Mouse (Mus musculus): Measurements from ENCODE around the gene Ptch1. TPM values are rescaled to one million over a fixed set of nuclear protein-coding genes. Genes with fewer than 3 reads are reported as not detected.

The Ptch1 gene
- polyA plus RNA-seq, 1 experiment, result 2.7 TPM

- H3K36me3 ChIP-seq (replicated peaks; ENCODE audit: low read length), result peaks cover 92% of the 10 kb centered on the region
- TF ChIP-seq GATA1 (IDR thresholded peaks at IDR 0.05; ENCODE audit: borderline replicate concordance, low read length) (no peak), FLI1 (IDR thresholded peaks at IDR 0.05; ENCODE audit: low read length) (no peak)
- H3K9me3 ChIP-seq, result no peaks in the 10 kb centered on the region
- no peaks in the 10 kb centered on the region for H3K27me3 ChIP-seq (replicated peaks)
- H3K4me1 ChIP-seq, result peaks cover 27% of the 10 kb centered on the region
- H3K4me3 ChIP-seq (replicated peaks), result no peak overlapping the region
These were observed 47.7 kb downstream of the Ptch1 start for GRCm38 (mm10) chr13:63525571-63526197.

- H3K9me3 ChIP-seq, result no peaks in the 10 kb centered on the region
- H3K4me1 ChIP-seq, result peaks cover 23% of the 10 kb centered on the region
- H3K4me3 ChIP-seq (replicated peaks), result no peak overlapping the region
- no peaks in the 10 kb centered on the region for H3K27me3 ChIP-seq (replicated peaks)
- TF ChIP-seq GATA1 (IDR thresholded peaks at IDR 0.05; ENCODE audit: borderline replicate concordance, low read length) (no peak), FLI1 (IDR thresholded peaks at IDR 0.05; ENCODE audit: low read length) (no peak)
- peaks cover 92% of the 10 kb centered on the region for H3K36me3 ChIP-seq (replicated peaks; ENCODE audit: low read length)
These were observed 48.5 kb downstream of the Ptch1 start for GRCm38 (mm10) chr13:63524608-63525570.

GRCm38 (mm10) chr13:63524061-63524460 lies 49.3 kb downstream of the Ptch1 start:
- no peaks in the 10 kb centered on the region for H3K9me3 ChIP-seq
- peaks cover 18% of the 10 kb centered on the region for H3K4me1 ChIP-seq
- no peak for TF ChIP-seq FLI1 (IDR thresholded peaks at IDR 0.05; ENCODE audit: low read length)
- peaks cover 92% of the 10 kb centered on the region for H3K36me3 ChIP-seq (replicated peaks; ENCODE audit: low read length)
- H3K27me3 ChIP-seq (replicated peaks), result no peaks in the 10 kb centered on the region
- no peak overlapping the region for H3K4me3 ChIP-seq (replicated peaks)

GRCm38 (mm10) chr13:63522832-63523231 lies 50.6 kb downstream of the Ptch1 start:
- peaks cover 94% of the 10 kb centered on the region for H3K36me3 ChIP-seq (replicated peaks; ENCODE audit: low read length)
- TF ChIP-seq GATA1 (IDR thresholded peaks at IDR 0.05; ENCODE audit: borderline replicate concordance, low read length) (no peak), FLI1 (IDR thresholded peaks at IDR 0.05; ENCODE audit: low read length) (no peak)
- H3K4me1 ChIP-seq, result peaks cover 6% of the 10 kb centered on the region

GRCm38 (mm10) chr13:63520110-63520509 lies 53.3 kb downstream of the Ptch1 start:
- no peak overlapping the region for H3K4me3 ChIP-seq (replicated peaks)
- no peaks in the 10 kb centered on the region for H3K27me3 ChIP-seq (replicated peaks)
- no peaks in the 10 kb centered on the region for H3K9me3 ChIP-seq
- H3K36me3 ChIP-seq (replicated peaks; ENCODE audit: low read length), result peaks cover 94% of the 10 kb centered on the region
- no peak for TF ChIP-seq FLI1 (IDR thresholded peaks at IDR 0.05; ENCODE audit: low read length)
- TF ChIP-seq GATA1 (IDR thresholded peaks at IDR 0.05; ENCODE audit: borderline replicate concordance, low read length), result no peak
- H3K4me1 ChIP-seq, result no peaks in the 10 kb centered on the region

More at GRCm38 (mm10) chr13:63522832-63523231, 50.6 kb downstream of the Ptch1 start:
- Histone ChIP-seq H3K4me3 (replicated peaks) (no peak overlapping the region), H3K9me3 (no peaks in the 10 kb centered on the region), H3K27me3 (replicated peaks) (no peaks in the 10 kb centered on the region)

GRCm38 (mm10) chr13:63516535-63516934 lies 56.9 kb downstream of the Ptch1 start:
- Histone ChIP-seq H3K9me3 (no peaks in the 10 kb centered on the region), H3K4me3 (replicated peaks) (no peak overlapping the region), H3K36me3 (replicated peaks; ENCODE audit: low read length) (peaks cover 96% of the 10 kb centered on the region), H3K4me1 (no peaks in the 10 kb centered on the region), H3K27me3 (replicated peaks) (no peaks in the 10 kb centered on the region)
- no peak for TF ChIP-seq GATA1 (IDR thresholded peaks at IDR 0.05; ENCODE audit: borderline replicate concordance, low read length)
- TF ChIP-seq FLI1 (IDR thresholded peaks at IDR 0.05; ENCODE audit: low read length), result no peak

GRCm38 (mm10) chr13:63515542-63515941 lies 57.9 kb downstream of the Ptch1 start:
- no peak for TF ChIP-seq FLI1 (IDR thresholded peaks at IDR 0.05; ENCODE audit: low read length)
- TF ChIP-seq GATA1 (IDR thresholded peaks at IDR 0.05; ENCODE audit: borderline replicate concordance, low read length), result no peak
- Histone ChIP-seq H3K9me3 (no peaks in the 10 kb centered on the region), H3K27me3 (replicated peaks) (no peaks in the 10 kb centered on the region), H3K36me3 (replicated peaks; ENCODE audit: low read length) (peaks cover 99% of the 10 kb centered on the region), H3K4me1 (no peaks in the 10 kb centered on the region), H3K4me3 (replicated peaks) (no peak overlapping the region)

- Histone ChIP-seq H3K4me1 (no peaks in the 10 kb centered on the region), H3K4me3 (replicated peaks) (no peak overlapping the region), H3K36me3 (replicated peaks; ENCODE audit: low read length) (peaks cover 99% of the 10 kb centered on the region), H3K9me3 (no peaks in the 10 kb centered on the region), H3K27me3 (replicated peaks) (no peaks in the 10 kb centered on the region)
- no peak for TF ChIP-seq FLI1 (IDR thresholded peaks at IDR 0.05; ENCODE audit: low read length)
- TF ChIP-seq GATA1 (IDR thresholded peaks at IDR 0.05; ENCODE audit: borderline replicate concordance, low read length), result no peak
These were observed 58.5 kb downstream of the Ptch1 start for GRCm38 (mm10) chr13:63514931-63515360.

GRCm38 (mm10) chr13:63513374-63514098 lies 59.9 kb downstream of the Ptch1 start:
- no peaks in the 10 kb centered on the region for H3K9me3 ChIP-seq
- no peaks in the 10 kb centered on the region for H3K27me3 ChIP-seq (replicated peaks)
- TF ChIP-seq FLI1 (IDR thresholded peaks at IDR 0.05; ENCODE audit: low read length) (no peak), GATA1 (IDR thresholded peaks at IDR 0.05; ENCODE audit: borderline replicate concordance, low read length) (no peak)
- no peak overlapping the region for H3K4me3 ChIP-seq (replicated peaks)
- no peaks in the 10 kb centered on the region for H3K4me1 ChIP-seq
- peaks cover 99% of the 10 kb centered on the region for H3K36me3 ChIP-seq (replicated peaks; ENCODE audit: low read length)

Measured in megakaryocyte, embryonic 14.5 days (primary cell).